ENCODE assay signal across 11 mouse cellular contexts in genomic region chr8:90892579-90892919, GRCm38 (mm10).
A peak's percentile ranks its signal among the peaks of the same experiment; 100 is the strongest.
DNase-seq lines count a peak whose midpoint lies in the region; ATAC-seq and TF ChIP-seq lines count a peak whose summit lies in the region.
"Had no signal": no experiment of that assay in that cellular context is flagged by ENCODE, and none has a peak within 500 bp of the region (broad histone marks: within the 10 kb centered on the region; RNA-seq: fewer than 3 reads in every experiment).

No protein-coding gene starts in this region.

- no peaks in the 10 kb centered on the region for H3K27me3 ChIP-seq in kidney, embryonic 15.5 days
- no peaks in the 10 kb centered on the region for H3K27me3 ChIP-seq in kidney, embryonic 14.5 days (ENCODE audit: control insufficient read depth, insufficient read depth, low read length)
- no peaks in the 10 kb centered on the region for H3K27me3 ChIP-seq in kidney, postnatal 0 days (ENCODE audit: insufficient read depth, low read length)
- H3K27me3 ChIP-seq in midbrain, embryonic 13.5 days = no peaks in the 10 kb centered on the region
- no peaks in the 10 kb centered on the region for H3K27me3 ChIP-seq in forebrain, embryonic 15.5 days
- H3K27me3 ChIP-seq: embryonic facial prominence, embryonic 12.5 days; heart, embryonic 13.5 days; hindbrain, embryonic 15.5 days had no signal

- no peaks in the 10 kb centered on the region for H3K9me3 ChIP-seq in kidney, embryonic 15.5 days (replicated peaks)
- no peaks in the 10 kb centered on the region for H3K9me3 ChIP-seq in kidney, embryonic 14.5 days (ENCODE audit: control insufficient read depth, low read length)
- no peaks in the 10 kb centered on the region for H3K9me3 ChIP-seq in kidney, postnatal 0 days (replicated peaks; ENCODE audit: low read length)
- H3K9me3 ChIP-seq in midbrain, embryonic 13.5 days = no peaks in the 10 kb centered on the region
- H3K9me3 ChIP-seq in forebrain, embryonic 15.5 days = no peaks in the 10 kb centered on the region
- H3K9me3 ChIP-seq: embryonic facial prominence, embryonic 12.5 days; heart, embryonic 13.5 days; hindbrain, embryonic 15.5 days had no signal

- H3K9ac ChIP-seq in kidney, embryonic 15.5 days = no peak overlapping the region
- no peak overlapping the region for H3K9ac ChIP-seq in kidney, embryonic 14.5 days (ENCODE audit: low read depth, low read length)
- no peak overlapping the region for H3K9ac ChIP-seq in kidney, postnatal 0 days (ENCODE audit: low read depth, low read length)
- H3K9ac ChIP-seq in midbrain, embryonic 13.5 days (replicated peaks) = no peak overlapping the region
- H3K9ac ChIP-seq in forebrain, embryonic 15.5 days (replicated peaks) = no peak overlapping the region
- H3K9ac ChIP-seq: embryonic facial prominence, embryonic 12.5 days; heart, embryonic 13.5 days; hindbrain, embryonic 15.5 days; lung, embryonic 14.5 days had no signal

- peak; percentile 15 for DNase-seq in kidney, postnatal 0 days (ENCODE audit: low spot score)
- DNase-seq: lung, embryonic 14.5 days had no signal

- 0 out of 2 replicates have a peak overlapping the region, but pooled peaks have one; percentile 4 for H3K27ac ChIP-seq in kidney, embryonic 15.5 days
- no peak overlapping the region for H3K27ac ChIP-seq in kidney, embryonic 14.5 days (ENCODE audit: low read depth, low read length)
- no peak overlapping the region for H3K27ac ChIP-seq in cortical plate, adult 2 months (ENCODE audit: insufficient read depth, low read length)
- no peak overlapping the region for H3K27ac ChIP-seq in kidney, postnatal 0 days
- H3K27ac ChIP-seq in midbrain, embryonic 13.5 days = no peak overlapping the region
- H3K27ac ChIP-seq in forebrain, embryonic 15.5 days (replicated peaks) = no peak overlapping the region
- H3K27ac ChIP-seq: embryonic facial prominence, embryonic 12.5 days; heart, embryonic 13.5 days; hindbrain, embryonic 15.5 days had no signal

- 0 out of 2 replicates have a peak, but pooled peaks have one; percentile 29 for TF ChIP-seq POLR2A in cortical plate, adult 2 months (IDR thresholded peaks at IDR 0.05; ENCODE audit: extremely low read depth, insufficient read depth, low read length)

- peaks cover 14% of the 10 kb centered on the region for H3K4me1 ChIP-seq in kidney, embryonic 15.5 days
- no peaks in the 10 kb centered on the region for H3K4me1 ChIP-seq in kidney, embryonic 14.5 days (ENCODE audit: control insufficient read depth, insufficient read depth, low read length)
- 0 out of 2 replicates have a peak, but pooled peaks cover 1% of the 10 kb centered on the region for H3K4me1 ChIP-seq in cortical plate, adult 2 months (ENCODE audit: control insufficient read depth, insufficient read depth, low read length)
- no peaks in the 10 kb centered on the region for H3K4me1 ChIP-seq in kidney, postnatal 0 days (replicated peaks; ENCODE audit: insufficient read depth, low read length)
- peaks cover 13% of the 10 kb centered on the region for H3K4me1 ChIP-seq in midbrain, embryonic 13.5 days (replicated peaks)
- H3K4me1 ChIP-seq in forebrain, embryonic 15.5 days = peaks cover 9% of the 10 kb centered on the region
- H3K4me1 ChIP-seq: hindbrain, embryonic 15.5 days had no signal

- no peak overlapping the region for H3K4me2 ChIP-seq in kidney, embryonic 15.5 days
- H3K4me2 ChIP-seq in kidney, embryonic 14.5 days (replicated peaks; ENCODE audit: low read depth, low read length) = no peak overlapping the region
- no peak overlapping the region for H3K4me2 ChIP-seq in kidney, postnatal 0 days (ENCODE audit: low read length)
- no peak overlapping the region for H3K4me2 ChIP-seq in midbrain, embryonic 13.5 days (replicated peaks)
- no peak overlapping the region for H3K4me2 ChIP-seq in forebrain, embryonic 15.5 days (replicated peaks)
- H3K4me2 ChIP-seq: embryonic facial prominence, embryonic 12.5 days; heart, embryonic 13.5 days; hindbrain, embryonic 15.5 days; lung, embryonic 14.5 days had no signal

- no peak overlapping the region for H3K4me3 ChIP-seq in kidney, embryonic 15.5 days (replicated peaks)
- no peak overlapping the region for H3K4me3 ChIP-seq in kidney, embryonic 14.5 days (ENCODE audit: low read length)
- no peak overlapping the region for H3K4me3 ChIP-seq in cortical plate, adult 2 months (ENCODE audit: insufficient read depth, low read length)
- H3K4me3 ChIP-seq in kidney, postnatal 0 days (replicated peaks; ENCODE audit: low read depth, low read length) = no peak overlapping the region
- no peak overlapping the region for H3K4me3 ChIP-seq in midbrain, embryonic 13.5 days (replicated peaks)
- no peak overlapping the region for H3K4me3 ChIP-seq in forebrain, embryonic 15.5 days
- H3K4me3 ChIP-seq: embryonic facial prominence, embryonic 12.5 days; heart, embryonic 13.5 days; hindbrain, embryonic 15.5 days had no signal

- H3K36me3 ChIP-seq in kidney, embryonic 15.5 days = peaks cover 4% of the 10 kb centered on the region; the same call in 1 of the 2 replicates
- no peaks in the 10 kb centered on the region for H3K36me3 ChIP-seq in kidney, embryonic 14.5 days (ENCODE audit: control insufficient read depth, insufficient read depth, low read length)
- no peaks in the 10 kb centered on the region for H3K36me3 ChIP-seq in kidney, postnatal 0 days (ENCODE audit: insufficient read depth, low read length)
- H3K36me3 ChIP-seq in midbrain, embryonic 13.5 days = 0 out of 2 replicates have a peak, but pooled peaks cover 3% of the 10 kb centered on the region
- H3K36me3 ChIP-seq in forebrain, embryonic 15.5 days = no peaks in the 10 kb centered on the region
- H3K36me3 ChIP-seq: hindbrain, embryonic 15.5 days had no signal

- 72% methylated on average over 5 of the region's 5 CpGs for WGBS in kidney, embryonic 15.5 days
- 71% methylated on average over 5 of the region's 5 CpGs for WGBS in kidney, embryonic 14.5 days
- WGBS in kidney, postnatal 0 days = 57% methylated on average over 5 of the region's 5 CpGs
- WGBS in midbrain, embryonic 13.5 days = 92% methylated on average over 5 of the region's 5 CpGs
- whole genome bisulfite sequencing in forebrain, embryonic 15.5 days = 94% methylated on average over 5 of the region's 5 CpGs

- ATAC-seq in kidney, embryonic 15.5 days (replicated peaks; ENCODE audit: low FRiP score) = 0 out of 2 replicates have a peak, but pooled peaks have one; percentile 43
- ATAC-seq in kidney, embryonic 14.5 days (ENCODE audit: low FRiP score, low TSS enrichment) = no peak
- ATAC-seq in kidney, postnatal 0 days (replicated peaks; ENCODE audit: low FRiP score, low read depth) = 0 out of 2 replicates have a peak, but pooled peaks have one; percentile 40
- ATAC-seq in megakaryocyte progenitor cell, adult 5-6 weeks (replicated peaks; ENCODE audit: poor library complexity) = peak; percentile 50
- ATAC-seq in midbrain, embryonic 13.5 days = no peak
- ATAC-seq in forebrain, embryonic 15.5 days (replicated peaks) = no peak

- no peak for TF ChIP-seq CTCF in cortical plate, adult 2 months (IDR thresholded peaks at IDR 0.05; ENCODE audit: extremely low read depth, insufficient read depth, low read length)
- no peak for TF ChIP-seq CTCF in kidney, postnatal 0 days (IDR thresholded peaks at IDR 0.05; ENCODE audit: low read depth)

Comparison
In these comparisons a context has a peak if more than half of its experiments do, and no peak if none do; other contexts are left out.
1. ATAC-seq: peak in kidney, embryonic 15.5 days (single experiment), kidney, postnatal 0 days (single experiment) and megakaryocyte progenitor cell, adult 5-6 weeks (single experiment); none in kidney, embryonic 14.5 days (single experiment), midbrain, embryonic 13.5 days (single experiment) and forebrain, embryonic 15.5 days (single experiment).